Mouse (Mus musculus): ENCODE measurements around the gene Bace1. TPM values are rescaled to one million over a fixed set of nuclear protein-coding genes. Genes with fewer than 3 reads are reported as not detected.
"Not testable (repeated sequence)": the region's sequence is repeated elsewhere in the genome, so short reads cannot be mapped to it uniquely, and the experiment has no call there.

The Bace1 gene
- polyA plus RNA-seq, 1 experiment from 2014 or later: 20.8 TPM

GRCm38 (mm10) chr9:45839139-45839981, 980 bp downstream of the Bace1 start:
- peak overlapping the region; percentile 89 for H3K9ac ChIP-seq
- no peaks in the 10 kb centered on the region for H3K9me3 ChIP-seq
- H3K27me3 ChIP-seq (replicated peaks): no peaks in the 10 kb centered on the region
- WGBS: 13% methylated on average over 17 of the region's 17 CpGs
- peak overlapping the region; percentile 78 for H3K4me3 ChIP-seq (replicated peaks)
- no peak overlapping the region for H3K27ac ChIP-seq
- peak overlapping the region; percentile 96 for H3K4me2 ChIP-seq (replicated peaks)
- peak; percentile 42 for ATAC-seq
- peaks cover 25% of the 10 kb centered on the region for H3K4me1 ChIP-seq (replicated peaks)
- H3K36me3 ChIP-seq: no peaks in the 10 kb centered on the region

- Histone ChIP-seq H3K27ac (no peak overlapping the region), H3K27me3 (replicated peaks) (no peaks in the 10 kb centered on the region), H3K9ac (peak overlapping the region; percentile 89; the same call in 1 of the 2 replicates), H3K9me3 (no peaks in the 10 kb centered on the region), H3K36me3 (no peaks in the 10 kb centered on the region), H3K4me3 (replicated peaks) (peak overlapping the region; percentile 78), H3K4me2 (replicated peaks) (peak overlapping the region; percentile 96), H3K4me1 (replicated peaks) (peaks cover 25% of the 10 kb centered on the region)
- no peak for ATAC-seq
- WGBS: 76% methylated on average over 7 of the region's 7 CpGs
Measured at GRCm38 (mm10) chr9:45839982-45840300, 1.6 kb downstream of the Bace1 start.

GRCm38 (mm10) chr9:45840331-45840730, 2.0 kb downstream of the Bace1 start:
- no peaks in the 10 kb centered on the region for H3K36me3 ChIP-seq
- H3K27me3 ChIP-seq (replicated peaks): no peaks in the 10 kb centered on the region
- H3K9ac ChIP-seq: no peak overlapping the region
- peak overlapping the region; percentile 96 for H3K4me2 ChIP-seq (replicated peaks)
- peaks cover 25% of the 10 kb centered on the region for H3K4me1 ChIP-seq (replicated peaks)
- no peaks in the 10 kb centered on the region for H3K9me3 ChIP-seq
- 61% methylated on average over 5 of the region's 5 CpGs for WGBS
- ATAC-seq: no peak
- H3K27ac ChIP-seq: no peak overlapping the region
- peak overlapping the region; percentile 78 for H3K4me3 ChIP-seq (replicated peaks)

- Histone ChIP-seq H3K9ac (no peak overlapping the region), H3K9me3 (no peaks in the 10 kb centered on the region), H3K4me1 (replicated peaks) (peaks cover 25% of the 10 kb centered on the region), H3K36me3 (no peaks in the 10 kb centered on the region), H3K4me3 (replicated peaks) (no peak overlapping the region), H3K27ac (no peak overlapping the region), H3K4me2 (replicated peaks) (0 out of 2 replicates have a peak overlapping the region, but pooled peaks have one; percentile 1), H3K27me3 (replicated peaks) (no peaks in the 10 kb centered on the region)
- no peak for ATAC-seq
- 70% methylated on average over 6 of the region's 6 CpGs for WGBS
Measured at GRCm38 (mm10) chr9:45841458-45841857, 3.1 kb downstream of the Bace1 start.

- H3K4me2 ChIP-seq (replicated peaks): no peak overlapping the region
- H3K36me3 ChIP-seq: no peaks in the 10 kb centered on the region
- H3K9me3 ChIP-seq: no peaks in the 10 kb centered on the region
- ATAC-seq: no peak
- H3K4me3 ChIP-seq (replicated peaks): no peak overlapping the region
- WGBS: 83% methylated on average over 5 of the region's 5 CpGs
- no peak overlapping the region for H3K27ac ChIP-seq
- no peak overlapping the region for H3K9ac ChIP-seq
- peaks cover 25% of the 10 kb centered on the region for H3K4me1 ChIP-seq (replicated peaks)
- no peaks in the 10 kb centered on the region for H3K27me3 ChIP-seq (replicated peaks)
Measured at GRCm38 (mm10) chr9:45843007-45843406, 4.6 kb downstream of the Bace1 start.

GRCm38 (mm10) chr9:45843780-45844179, 5.4 kb downstream of the Bace1 start:
- H3K27ac ChIP-seq: no peak overlapping the region
- no peak overlapping the region for H3K9ac ChIP-seq
- no peak for ATAC-seq
- H3K9me3 ChIP-seq: no peaks in the 10 kb centered on the region
- H3K4me2 ChIP-seq (replicated peaks): no peak overlapping the region
- no peaks in the 10 kb centered on the region for H3K27me3 ChIP-seq (replicated peaks)
- WGBS: 81% methylated on average over 1 of the region's 1 CpGs
- no peak overlapping the region for H3K4me3 ChIP-seq (replicated peaks)
- H3K36me3 ChIP-seq: no peaks in the 10 kb centered on the region
- peaks cover 29% of the 10 kb centered on the region for H3K4me1 ChIP-seq (replicated peaks)

- WGBS: 84% methylated on average over 3 of the region's 3 CpGs
- Histone ChIP-seq H3K4me3 (replicated peaks) (no peak overlapping the region), H3K9ac (no peak overlapping the region; the same call in 1 of the 2 replicates), H3K9me3 (no peaks in the 10 kb centered on the region), H3K36me3 (no peaks in the 10 kb centered on the region), H3K27me3 (replicated peaks) (no peaks in the 10 kb centered on the region), H3K27ac (no peak overlapping the region), H3K4me2 (replicated peaks) (no peak overlapping the region), H3K4me1 (replicated peaks) (peaks cover 29% of the 10 kb centered on the region)
- ATAC-seq: no peak
Measured at GRCm38 (mm10) chr9:45845541-45845940, 7.2 kb downstream of the Bace1 start.

- H3K4me3 ChIP-seq (replicated peaks); H3K27ac ChIP-seq; H3K9me3 ChIP-seq; H3K4me2 ChIP-seq (replicated peaks); ATAC-seq; H3K27me3 ChIP-seq (replicated peaks); H3K9ac ChIP-seq; H3K36me3 ChIP-seq: not testable (repeated sequence)
- WGBS: 64% methylated on average over 2 of the region's 2 CpGs
- peaks cover 28% of the 10 kb centered on the region for H3K4me1 ChIP-seq (replicated peaks)
Measured at GRCm38 (mm10) chr9:45846176-45846575, 7.8 kb downstream of the Bace1 start.

GRCm38 (mm10) chr9:45846891-45847460, 8.6 kb downstream of the Bace1 start:
- 85% methylated on average over 5 of the region's 5 CpGs for WGBS
- peaks cover 25% of the 10 kb centered on the region for H3K4me1 ChIP-seq (replicated peaks)
- no peaks in the 10 kb centered on the region for H3K27me3 ChIP-seq (replicated peaks)
- no peak for ATAC-seq
- H3K4me3 ChIP-seq (replicated peaks): no peak overlapping the region
- H3K36me3 ChIP-seq: no peaks in the 10 kb centered on the region
- no peak overlapping the region for H3K27ac ChIP-seq
- H3K9ac ChIP-seq: no peak overlapping the region
- no peaks in the 10 kb centered on the region for H3K9me3 ChIP-seq
- H3K4me2 ChIP-seq (replicated peaks): no peak overlapping the region

GRCm38 (mm10) chr9:45849528-45850408, 11.4 kb downstream of the Bace1 start:
- no peaks in the 10 kb centered on the region for H3K9me3 ChIP-seq
- H3K4me2 ChIP-seq (replicated peaks): peak overlapping the region; percentile 18; the same call in 1 of the 2 replicates
- ATAC-seq: peak; percentile 50; the same call in 1 of the 2 replicates
- no peak overlapping the region for H3K4me3 ChIP-seq (replicated peaks)
- H3K27me3 ChIP-seq (replicated peaks): no peaks in the 10 kb centered on the region
- H3K4me1 ChIP-seq (replicated peaks): peaks cover 25% of the 10 kb centered on the region
- no peaks in the 10 kb centered on the region for H3K36me3 ChIP-seq
- H3K27ac ChIP-seq: peak overlapping the region; percentile 60
- WGBS: 60% methylated on average over 9 of the region's 9 CpGs
- H3K9ac ChIP-seq: no peak overlapping the region

GRCm38 (mm10) chr9:45850528-45851155, 12.3 kb downstream of the Bace1 start:
- H3K9ac ChIP-seq: peak overlapping the region; percentile 17; the same call in 1 of the 2 replicates
- peak; percentile 53 for ATAC-seq

More at GRCm38 (mm10) chr9:45850528-45851155, 12.3 kb downstream of the Bace1 start:
- Histone ChIP-seq H3K27me3 (replicated peaks) (no peaks in the 10 kb centered on the region), H3K36me3 (no peaks in the 10 kb centered on the region), H3K4me1 (replicated peaks) (peaks cover 25% of the 10 kb centered on the region), H3K27ac (peak overlapping the region; percentile 60), H3K9me3 (no peaks in the 10 kb centered on the region), H3K4me2 (replicated peaks) (peak overlapping the region; percentile 18; the same call in 1 of the 2 replicates), H3K4me3 (replicated peaks) (no peak overlapping the region)
- 55% methylated on average over 8 of the region's 8 CpGs for WGBS
